Mouse (Mus musculus): ENCODE measurements around the gene Hsd17b14.
"Not testable (repeated sequence)": the region's sequence is repeated elsewhere in the genome, so short reads cannot be mapped to it uniquely, and the experiment has no call there.

DNA sequence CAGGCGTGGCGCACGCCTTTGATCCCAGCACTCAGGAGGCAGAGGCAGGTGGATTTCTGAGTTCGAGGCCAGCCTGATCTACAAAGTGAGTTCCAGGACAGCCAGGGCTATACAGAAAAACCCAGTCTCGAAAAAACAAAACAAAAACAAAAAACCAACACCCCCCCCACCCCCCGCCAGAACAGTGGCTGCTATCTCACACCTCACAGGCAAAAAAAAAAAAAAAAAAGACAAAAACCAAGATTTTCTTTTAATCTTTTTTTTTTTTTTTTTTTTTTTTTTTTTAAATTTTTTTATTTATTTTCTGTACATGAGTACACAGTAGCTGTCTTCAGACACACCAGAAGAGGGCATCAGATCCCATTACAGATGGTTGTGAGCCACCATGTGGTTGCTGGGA, 27.5 kb upstream of the Hsd17b14 start:
- not testable (repeated sequence) for TF ChIP-seq CTCF, EP300 (IDR thresholded peaks at IDR 0.05)
